Mouse (Mus musculus): Measurements from ENCODE around the gene Sparcl1.

DNA sequence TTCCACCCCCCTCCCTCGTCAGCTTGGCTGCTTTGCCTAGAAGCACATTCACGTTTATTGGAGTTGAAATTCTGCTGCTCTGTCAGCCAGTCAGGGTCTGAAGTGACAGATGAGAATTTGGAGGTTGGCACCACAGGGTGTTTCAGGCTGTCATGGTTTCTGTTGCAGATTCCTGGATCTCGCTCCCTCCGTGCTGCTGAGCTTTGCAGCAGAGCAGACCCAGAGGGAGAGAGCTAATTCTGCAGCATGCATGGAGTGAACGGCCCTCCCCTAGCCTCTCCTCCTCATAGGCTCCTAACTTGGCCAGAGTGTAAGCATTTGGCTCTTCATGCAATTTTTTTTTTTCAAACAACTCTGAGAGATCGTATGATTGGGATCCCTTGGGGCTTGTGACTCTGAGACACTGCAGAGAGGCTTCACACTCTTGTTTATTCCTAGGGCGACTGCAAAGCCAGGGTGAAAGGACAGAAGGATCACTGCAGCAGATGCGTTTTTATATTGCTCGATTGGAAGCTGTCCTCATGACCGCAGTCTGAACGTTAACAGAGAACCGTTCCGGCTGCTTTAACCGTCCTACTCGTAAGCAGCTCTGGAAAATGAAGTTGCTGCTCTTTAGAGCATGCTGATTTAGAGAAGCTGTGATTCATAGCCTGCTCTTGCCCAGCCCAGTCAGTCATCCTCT, at the start of gene Sparcl1:
- TF ChIP-seq FLI1 (IDR thresholded peaks at IDR 0.05; ENCODE audit: low read length) (no peak), GATA1 (IDR thresholded peaks at IDR 0.05; ENCODE audit: borderline replicate concordance, low read length) (no peak)
